Mouse (Mus musculus): ENCODE measurements around the gene Gpa33. TPM values are rescaled to one million over a fixed set of nuclear protein-coding genes. Genes with fewer than 3 reads are reported as not detected.

Gpa33 gene
- total and polyA plus RNA-seq, 3 experiments, result not detected

DNA sequence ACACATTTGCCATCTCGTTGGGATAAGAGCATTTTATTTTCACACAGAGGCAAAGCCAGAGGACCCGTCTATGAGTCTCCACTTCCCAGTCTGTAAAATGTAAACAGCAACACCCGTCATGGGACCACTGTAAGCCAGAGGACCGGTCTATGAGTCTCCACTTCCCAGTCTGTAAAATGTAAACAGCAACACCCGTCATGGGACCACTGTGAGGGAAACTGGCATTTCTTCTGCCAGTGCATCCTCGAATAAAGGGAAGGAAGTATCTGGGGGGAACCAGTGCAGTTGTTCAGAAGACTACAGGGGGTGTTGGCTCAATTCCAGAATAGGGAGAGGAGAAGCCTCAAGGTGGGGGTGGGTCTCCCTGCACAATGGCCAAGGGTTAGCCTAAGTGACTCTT lies 24.6 kb upstream of the Gpa33 start:
- H3K4me3 ChIP-seq (ENCODE audit: control insufficient read depth in 1 of 2, insufficient read depth in 1 of 2, low read depth in 2 of 2, low read length in 2 of 2), result no peak overlapping the region
- H3K9me3 ChIP-seq (replicated peaks; ENCODE audit: insufficient read depth, low read length), result no peaks in the 10 kb centered on the region
- no peaks in the 10 kb centered on the region for H3K79me2 ChIP-seq (ENCODE audit: control insufficient read depth, insufficient read depth, low read length, poor library complexity)
- H3K27ac ChIP-seq (ENCODE audit: control insufficient read depth, low read depth, low read length), result no peak overlapping the region
- H3K4me1 ChIP-seq (ENCODE audit: control insufficient read depth in 1 of 2, insufficient read depth in 2 of 2, low read length in 2 of 2), result 0 out of 4 replicates have a peak, but pooled peaks cover 0 to 3% of the 10 kb centered on the region in 2 experiments
- H3K27me3 ChIP-seq (ENCODE audit: control insufficient read depth in 1 of 2, insufficient read depth in 2 of 2, low read length in 2 of 2), result no peaks in the 10 kb centered on the region
- H3K36me3 ChIP-seq (ENCODE audit: control insufficient read depth in 1 of 2, insufficient read depth in 2 of 2, low read length in 2 of 2), result no peaks in the 10 kb centered on the region
- H3K9ac ChIP-seq (ENCODE audit: control insufficient read depth, low read depth, low read length, poor library complexity, severe bottlenecking), result no peak overlapping the region
- DNase-seq (ENCODE audit: low read depth, low spot score), result no peak
- TF ChIP-seq RAD21 (IDR thresholded peaks at IDR 0.05; ENCODE audit: low read depth, low read length), result no peak
- no peak for TF ChIP-seq TAL1 (IDR thresholded peaks at IDR 0.05; ENCODE audit: low read length)
- no peak for TF ChIP-seq SIN3A (IDR thresholded peaks at IDR 0.05; ENCODE audit: low read length)
- TF ChIP-seq UBTF (IDR thresholded peaks at IDR 0.05; ENCODE audit: borderline replicate concordance, insufficient read depth, low read depth, low read length), result no peak

DNA sequence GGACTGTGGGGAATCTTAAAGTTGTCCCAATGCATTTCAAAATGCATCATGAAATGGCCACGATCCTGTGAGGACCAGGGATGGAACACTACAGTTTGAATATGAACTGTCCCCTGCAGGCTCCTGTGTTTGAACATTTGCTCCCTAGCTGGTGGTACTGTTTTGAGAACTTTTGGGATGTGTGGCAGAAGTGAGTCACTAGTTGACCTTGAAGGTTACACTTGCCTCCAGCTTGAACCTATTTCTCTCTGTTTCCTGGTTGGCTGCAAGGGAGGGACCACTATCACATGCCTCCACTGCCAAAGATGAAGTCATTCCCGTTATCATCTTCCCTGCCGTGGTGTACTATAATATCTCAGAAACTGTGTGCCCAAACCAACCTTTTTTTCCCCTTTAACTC lies 15.1 kb upstream of the Gpa33 start:
- Histone ChIP-seq H3K9ac (ENCODE audit: control insufficient read depth, low read depth, low read length, poor library complexity, severe bottlenecking) (no peak overlapping the region), H3K27me3 (ENCODE audit: control insufficient read depth in 1 of 2, insufficient read depth in 2 of 2, low read length in 2 of 2) (no peaks in the 10 kb centered on the region), H3K36me3 (ENCODE audit: control insufficient read depth in 1 of 2, insufficient read depth in 2 of 2, low read length in 2 of 2) (peaks cover 0 to 3% of the 10 kb centered on the region in 2 experiments; a peak in 1 of 4 replicates), H3K9me3 (replicated peaks; ENCODE audit: insufficient read depth, low read length) (no peaks in the 10 kb centered on the region), H3K27ac (ENCODE audit: control insufficient read depth, low read depth, low read length) (no peak overlapping the region), H3K4me3 (ENCODE audit: control insufficient read depth in 1 of 2, insufficient read depth in 1 of 2, low read depth in 2 of 2, low read length in 2 of 2) (no peak overlapping the region), H3K4me1 (ENCODE audit: control insufficient read depth in 1 of 2, insufficient read depth in 2 of 2, low read length in 2 of 2) (peaks cover 0 to 11% of the 10 kb centered on the region in 2 experiments; a peak in 1 of 4 replicates), H3K79me2 (ENCODE audit: control insufficient read depth, insufficient read depth, low read length, poor library complexity) (no peaks in the 10 kb centered on the region)
- TF ChIP-seq POLR2AphosphoS2 (IDR thresholded peaks at IDR 0.05; ENCODE audit: low read length), result no peak
- no peak for TF ChIP-seq ELF1 (IDR thresholded peaks at IDR 0.05; ENCODE audit: low read depth, low read length)
- no peak for TF ChIP-seq RAD21 (IDR thresholded peaks at IDR 0.05; ENCODE audit: low read depth, low read length)
- no peak for TF ChIP-seq TCF12 (IDR thresholded peaks at IDR 0.05; ENCODE audit: low read depth, low read length)
- TF ChIP-seq CHD1 (IDR thresholded peaks at IDR 0.05; ENCODE audit: low read depth, low read length), result no peak
- no peak for TF ChIP-seq TBP (IDR thresholded peaks at IDR 0.05; ENCODE audit: low read depth, low read length)
- TF ChIP-seq POLR2AphosphoS5 (IDR thresholded peaks at IDR 0.05; ENCODE audit: borderline replicate concordance, low read depth, low read length), result no peak
- no peak for TF ChIP-seq JUND (IDR thresholded peaks at IDR 0.05; ENCODE audit: low read depth, low read length)
- TF ChIP-seq SMC3 (IDR thresholded peaks at IDR 0.05; ENCODE audit: low read depth, low read length), result no peak
- TF ChIP-seq NELFE (IDR thresholded peaks at IDR 0.05; ENCODE audit: low read depth, low read length), result no peak
- TF ChIP-seq BHLHE40 (IDR thresholded peaks at IDR 0.05; ENCODE audit: borderline replicate concordance, low read depth, low read length), result no peak
- no peak for TF ChIP-seq E2F4 (IDR thresholded peaks at IDR 0.05; ENCODE audit: borderline replicate concordance, low read depth, low read length)
- no peak for TF ChIP-seq RCOR1 (IDR thresholded peaks at IDR 0.05; ENCODE audit: low read depth, low read length)
- no peak for TF ChIP-seq CTCF (IDR thresholded peaks at IDR 0.05 in 2 of 3, conservative IDR thresholded peaks at IDR 0.05 in 1 of 3; ENCODE audit: control insufficient read depth in 1 of 3, insufficient read depth in 1 of 3, low read depth in 2 of 3, low read length in 3 of 3, poor library complexity in 1 of 3, severe bottlenecking in 1 of 3)
- no peak for DNase-seq (ENCODE audit: low read depth, low spot score)

Measured in MEL (cell line).